Mouse (Mus musculus) ES-Bruce4 (cell line): ENCODE results near the gene Mgll.

ENCODE experiments used
- CTCF ChIP-seq: IDR thresholded peaks from one replicate; pipeline ENCODE4 v1.8.1; 2011; ENCODE audit warnings: low read depth, low read length
- EP300 ChIP-seq: IDR thresholded peaks from 2 replicates; pipeline ENCODE4 v1.6.1; 2011; ENCODE audit warnings: low read depth, low read length; ENCODE audit not compliant: insufficient read depth

GRCm38 (mm10) chr6:88741041-88741440 is 16.8 kb downstream of the Mgll start:
- TF ChIP-seq CTCF = no peak
- no peak for TF ChIP-seq EP300
